Mouse (Mus musculus): Measurements from ENCODE around the gene Mcat. TPM values are rescaled to one million over a fixed set of nuclear protein-coding genes. Genes with fewer than 3 reads are reported as not detected.

Mcat gene
- polyA plus RNA-seq, 1 experiment: 49.8 TPM

DNA sequence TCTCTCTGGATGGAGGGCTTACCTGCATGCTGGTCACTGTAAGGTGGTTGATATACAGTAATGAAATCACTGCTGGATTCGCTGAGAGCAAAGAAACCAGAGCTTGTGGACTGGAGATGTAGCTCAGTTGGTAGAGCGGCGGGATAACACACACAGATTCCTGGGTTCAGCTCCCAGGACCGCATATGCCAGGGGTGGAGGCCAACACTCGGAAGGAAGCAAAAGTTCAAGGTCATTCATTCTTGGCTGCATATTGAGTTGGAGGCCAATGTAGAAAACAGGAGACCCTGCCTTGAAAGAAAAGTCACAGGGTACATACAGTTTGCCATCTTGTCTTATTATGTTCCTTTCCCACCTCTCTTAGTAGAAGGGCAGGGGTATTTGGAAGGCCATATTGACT lies 33.8 kb downstream of the Mcat start:
- no peaks in the 10 kb centered on the region for H3K36me3 ChIP-seq (ENCODE audit: control insufficient read depth, insufficient read depth, low read length)
- no peaks in the 10 kb centered on the region for H3K27me3 ChIP-seq (ENCODE audit: control insufficient read depth, insufficient read depth, low read length)
- no peak overlapping the region for H3K4me3 ChIP-seq (ENCODE audit: control insufficient read depth, low read depth, low read length)
- H3K4me1 ChIP-seq (ENCODE audit: control insufficient read depth, insufficient read depth, low read length): peaks cover 8% of the 10 kb centered on the region
- no peak for TF ChIP-seq POLR2A (IDR thresholded peaks at IDR 0.05; ENCODE audit: control insufficient read depth, low read depth, low read length)
- TF ChIP-seq CTCF (IDR thresholded peaks at IDR 0.05; ENCODE audit: control insufficient read depth, insufficient read depth, insufficient replicate concordance, low read depth, low read length): no peak
- H3K27ac ChIP-seq (ENCODE audit: control insufficient read depth, insufficient read depth, low read depth, low read length): no peak overlapping the region

DNA sequence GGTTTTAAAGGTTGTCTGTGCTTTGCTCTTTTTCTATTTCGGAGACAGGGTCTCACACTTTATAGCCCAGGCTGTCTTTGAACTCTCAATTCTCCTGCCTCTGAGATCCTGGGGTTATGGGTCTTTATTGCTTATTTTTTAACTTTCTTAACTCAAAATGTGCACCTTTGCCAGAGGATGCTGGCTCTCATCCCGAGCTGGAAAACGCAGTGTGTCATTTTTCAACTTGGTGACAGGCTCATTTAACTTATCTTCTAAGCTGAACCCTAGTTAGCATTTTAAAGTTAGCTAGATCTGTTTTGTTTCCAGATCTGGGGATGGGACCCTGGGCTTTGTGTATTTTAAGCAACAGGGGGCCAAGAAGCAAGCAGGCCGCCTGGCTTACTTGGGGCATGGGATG lies 34.7 kb downstream of the Mcat start:
- peaks cover 8% of the 10 kb centered on the region for H3K4me1 ChIP-seq (ENCODE audit: control insufficient read depth, insufficient read depth, low read length)
- no peak overlapping the region for H3K27ac ChIP-seq (ENCODE audit: control insufficient read depth, insufficient read depth, low read depth, low read length)
- no peaks in the 10 kb centered on the region for H3K27me3 ChIP-seq (ENCODE audit: control insufficient read depth, insufficient read depth, low read length)
- no peak overlapping the region for H3K4me3 ChIP-seq (ENCODE audit: control insufficient read depth, low read depth, low read length)
- H3K36me3 ChIP-seq (ENCODE audit: control insufficient read depth, insufficient read depth, low read length): no peaks in the 10 kb centered on the region
- TF ChIP-seq CTCF (IDR thresholded peaks at IDR 0.05; ENCODE audit: control insufficient read depth, insufficient read depth, insufficient replicate concordance, low read depth, low read length): no peak
- TF ChIP-seq POLR2A (IDR thresholded peaks at IDR 0.05; ENCODE audit: control insufficient read depth, low read depth, low read length): no peak

DNA sequence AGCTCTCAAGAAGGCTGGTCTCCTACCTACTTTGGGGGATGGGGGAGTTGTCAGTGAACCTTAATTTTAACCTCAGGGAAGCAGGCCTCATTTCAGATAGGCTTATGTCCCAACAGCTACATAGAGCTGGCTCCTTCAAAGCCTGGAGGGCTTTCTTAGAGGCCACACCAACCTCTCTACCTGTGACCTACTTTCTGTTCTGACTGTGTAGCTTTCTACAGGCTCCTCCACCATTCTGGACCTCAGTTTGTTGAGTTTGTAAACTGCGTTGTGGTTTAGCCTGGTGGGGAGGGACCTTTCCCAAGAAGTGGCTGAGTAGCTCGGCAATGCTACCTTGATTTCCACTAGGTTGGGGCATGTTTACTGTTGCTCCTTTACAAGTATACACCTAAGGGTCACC lies 35.8 kb downstream of the Mcat start:
- Histone ChIP-seq H3K4me3 (ENCODE audit: control insufficient read depth, low read depth, low read length) (no peak overlapping the region; the same call in 1 of the 2 replicates), H3K4me1 (ENCODE audit: control insufficient read depth, insufficient read depth, low read length) (peaks cover 10% of the 10 kb centered on the region)

DNA sequence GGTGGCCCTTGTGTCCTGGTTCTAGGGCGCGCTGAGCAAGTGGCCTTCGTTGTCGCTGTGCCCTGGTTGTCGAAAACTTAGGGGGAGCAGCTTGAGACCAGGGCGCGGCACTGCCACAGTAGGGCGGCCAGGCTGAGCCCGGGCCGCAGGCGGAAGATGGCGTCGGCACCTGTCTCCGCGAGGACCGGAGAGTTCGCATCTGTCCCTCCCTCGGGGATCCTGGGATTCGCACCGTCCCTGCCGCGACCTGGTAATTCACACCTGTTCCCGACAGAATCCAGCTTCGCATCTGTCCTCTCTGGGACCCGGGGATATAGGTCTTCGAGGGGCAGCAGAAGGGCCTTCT lies 36.5 kb downstream of the Mcat start:
- H3K27ac ChIP-seq (ENCODE audit: control insufficient read depth, insufficient read depth, low read depth, low read length): peak overlapping the region; percentile 23; the same call in 1 of the 2 replicates
- H3K4me1 ChIP-seq (ENCODE audit: control insufficient read depth, insufficient read depth, low read length): peaks cover 10% of the 10 kb centered on the region
- H3K4me3 ChIP-seq (ENCODE audit: control insufficient read depth, low read depth, low read length): peak overlapping the region; percentile 84
- H3K36me3 ChIP-seq (ENCODE audit: control insufficient read depth, insufficient read depth, low read length): no peaks in the 10 kb centered on the region
- H3K27me3 ChIP-seq (ENCODE audit: control insufficient read depth, insufficient read depth, low read length): no peaks in the 10 kb centered on the region
- TF ChIP-seq POLR2A (IDR thresholded peaks at IDR 0.05; ENCODE audit: control insufficient read depth, low read depth, low read length) (no peak), CTCF (IDR thresholded peaks at IDR 0.05; ENCODE audit: control insufficient read depth, insufficient read depth, insufficient replicate concordance, low read depth, low read length) (no peak)

More for the DNA sequence above, 35.8 kb downstream of the Mcat start:
- H3K27me3 ChIP-seq (ENCODE audit: control insufficient read depth, insufficient read depth, low read length): no peaks in the 10 kb centered on the region
- no peaks in the 10 kb centered on the region for H3K36me3 ChIP-seq (ENCODE audit: control insufficient read depth, insufficient read depth, low read length)
- H3K27ac ChIP-seq (ENCODE audit: control insufficient read depth, insufficient read depth, low read depth, low read length): no peak overlapping the region
- TF ChIP-seq CTCF (IDR thresholded peaks at IDR 0.05; ENCODE audit: control insufficient read depth, insufficient read depth, insufficient replicate concordance, low read depth, low read length) (no peak), POLR2A (IDR thresholded peaks at IDR 0.05; ENCODE audit: control insufficient read depth, low read depth, low read length) (no peak)

DNA sequence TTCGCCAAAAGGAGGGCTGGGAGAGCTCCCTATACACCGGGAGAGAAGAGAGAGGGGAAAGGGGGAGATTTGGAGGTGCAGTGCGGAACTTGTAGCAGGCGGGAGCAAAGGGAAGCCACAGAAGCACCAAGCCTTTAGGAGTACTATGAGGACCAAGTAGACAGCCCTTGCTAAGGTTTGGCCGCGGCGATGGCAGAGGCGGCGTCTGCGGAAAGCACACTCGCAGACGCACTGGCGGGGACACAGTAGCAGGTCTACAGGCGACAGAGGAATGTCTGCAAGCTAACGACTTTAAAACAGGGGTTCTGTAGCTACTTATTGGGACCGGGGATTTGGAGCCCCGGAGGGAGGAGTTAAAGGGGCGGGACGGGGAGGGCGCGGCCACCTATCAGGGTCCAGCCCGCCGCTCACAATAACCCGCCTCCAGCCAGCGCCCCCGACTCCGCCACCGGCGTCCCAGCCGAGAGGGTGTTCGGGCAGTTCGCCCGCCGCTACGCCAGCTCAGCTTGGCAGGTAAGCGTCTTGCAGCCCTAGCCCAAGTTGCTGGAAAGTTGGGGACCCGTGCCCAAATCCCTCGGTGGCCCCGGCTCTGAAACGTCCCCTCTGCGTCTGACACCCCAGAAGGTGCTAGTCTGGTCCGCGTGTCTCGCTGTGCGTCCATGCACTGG lies 37.0 kb downstream of the Mcat start, which contains the start of gene Bik:
Gene Bik, plus strand, starts transcription at position 439 of the 668 bp plus-strand sequence.
- peak within 1 kb of the TSS; percentile 23; the same call in 1 of the 2 replicates for H3K27ac ChIP-seq (ENCODE audit: control insufficient read depth, insufficient read depth, low read depth, low read length)
- H3K36me3 ChIP-seq (ENCODE audit: control insufficient read depth, insufficient read depth, low read length): no peaks in the 10 kb centered on the region
- H3K4me3 ChIP-seq (ENCODE audit: control insufficient read depth, low read depth, low read length): peak within 1 kb of the TSS; percentile 84
- H3K4me1 ChIP-seq (ENCODE audit: control insufficient read depth, insufficient read depth, low read length): peaks cover 10% of the 10 kb centered on the region
- TF ChIP-seq CTCF (IDR thresholded peaks at IDR 0.05; ENCODE audit: control insufficient read depth, insufficient read depth, insufficient replicate concordance, low read depth, low read length) (no peak), POLR2A (IDR thresholded peaks at IDR 0.05; ENCODE audit: control insufficient read depth, low read depth, low read length) (0 out of 2 replicates have a peak, but pooled peaks have one; percentile 33)
- no peaks in the 10 kb centered on the region for H3K27me3 ChIP-seq (ENCODE audit: control insufficient read depth, insufficient read depth, low read length)

DNA sequence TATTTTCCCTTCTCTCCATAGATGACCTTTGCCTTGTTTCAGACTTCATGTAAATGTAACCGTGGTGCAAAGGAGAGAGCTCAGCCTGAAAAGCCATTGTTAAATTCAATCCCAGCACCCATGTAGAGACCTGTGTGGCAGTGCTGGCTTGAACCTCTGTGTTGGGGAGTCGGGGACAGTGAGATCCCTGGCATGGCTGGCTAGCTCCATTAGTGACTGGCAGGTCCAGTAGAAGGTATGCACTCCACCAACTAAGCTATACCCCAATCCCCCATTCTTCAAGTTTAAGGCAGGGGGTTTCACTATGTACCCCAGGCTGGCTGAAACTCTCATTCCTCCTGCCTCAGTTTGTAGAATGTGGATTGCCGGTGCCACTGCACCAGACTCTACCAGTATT lies 39.3 kb downstream of the Mcat start:
- no peaks in the 10 kb centered on the region for H3K27me3 ChIP-seq (ENCODE audit: control insufficient read depth, insufficient read depth, low read length)
- TF ChIP-seq CTCF (IDR thresholded peaks at IDR 0.05; ENCODE audit: control insufficient read depth, insufficient read depth, insufficient replicate concordance, low read depth, low read length) (no peak), POLR2A (IDR thresholded peaks at IDR 0.05; ENCODE audit: control insufficient read depth, low read depth, low read length) (no peak)
- no peaks in the 10 kb centered on the region for H3K36me3 ChIP-seq (ENCODE audit: control insufficient read depth, insufficient read depth, low read length)
- no peak overlapping the region for H3K27ac ChIP-seq (ENCODE audit: control insufficient read depth, insufficient read depth, low read depth, low read length)
- no peak overlapping the region for H3K4me3 ChIP-seq (ENCODE audit: control insufficient read depth, low read depth, low read length)
- peaks cover 10% of the 10 kb centered on the region for H3K4me1 ChIP-seq (ENCODE audit: control insufficient read depth, insufficient read depth, low read length)

DNA sequence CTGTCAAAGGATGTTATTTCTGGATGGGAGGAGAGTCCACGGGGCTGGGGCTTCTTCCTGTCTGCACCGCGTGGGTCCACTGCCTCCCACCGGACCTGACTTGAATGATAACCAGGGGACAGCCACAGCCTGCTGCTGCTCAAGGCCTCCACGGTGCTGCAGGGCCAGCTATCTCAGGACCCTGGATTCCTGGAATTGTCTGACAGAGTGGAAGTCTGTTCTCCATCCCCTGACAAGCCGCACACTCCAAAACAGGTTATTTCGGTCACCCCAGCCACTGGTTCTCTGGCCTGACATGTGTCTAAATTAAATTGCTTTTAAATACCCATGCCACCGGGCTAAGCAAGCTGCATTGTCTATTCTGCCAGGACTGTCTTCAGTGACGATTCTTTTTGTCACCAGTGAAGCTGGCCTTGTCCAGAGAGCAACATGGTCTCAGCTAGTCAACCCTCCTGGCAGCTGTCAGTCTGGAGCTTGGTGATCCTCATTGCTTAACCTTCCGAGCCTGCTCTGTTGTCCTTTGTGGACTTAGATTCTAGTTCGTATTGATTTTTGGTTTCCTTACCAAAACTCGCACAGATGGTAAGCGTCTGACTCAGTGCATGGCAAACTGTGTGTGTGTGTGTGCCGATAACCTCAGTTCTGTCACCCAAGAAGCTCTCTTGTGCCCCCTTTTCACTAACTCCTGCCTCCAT lies 39.8 kb downstream of the Mcat start:
- Histone ChIP-seq H3K27ac (ENCODE audit: control insufficient read depth, insufficient read depth, low read depth, low read length) (no peak overlapping the region), H3K36me3 (ENCODE audit: control insufficient read depth, insufficient read depth, low read length) (no peaks in the 10 kb centered on the region), H3K4me1 (ENCODE audit: control insufficient read depth, insufficient read depth, low read length) (peaks cover 10% of the 10 kb centered on the region), H3K4me3 (ENCODE audit: control insufficient read depth, low read depth, low read length) (no peak overlapping the region), H3K27me3 (ENCODE audit: control insufficient read depth, insufficient read depth, low read length) (no peaks in the 10 kb centered on the region)
- no peak for TF ChIP-seq CTCF (IDR thresholded peaks at IDR 0.05; ENCODE audit: control insufficient read depth, insufficient read depth, insufficient replicate concordance, low read depth, low read length)
- TF ChIP-seq POLR2A (IDR thresholded peaks at IDR 0.05; ENCODE audit: control insufficient read depth, low read depth, low read length): no peak

Data from testis, adult 2 months (tissue).